Mouse (Mus musculus) ES-E14 (cell line): ENCODE measurements around the gene Kat5. TPM values are rescaled to one million over a fixed set of nuclear protein-coding genes. Genes with fewer than 3 reads are reported as not detected.

ENCODE experiments used
- DNase-seq: peaks from one replicate; pipeline ENCODE4 v3.0.0-alpha.2; 2013; ENCODE audit warnings: low read depth, low spot score
- H3K27ac ChIP-seq: 2 replicates; pipeline ENCODE4 v1.5.1; 2012; ENCODE audit warnings: low read depth, mild to moderate bottlenecking, low read length, moderate library complexity, mixed read lengths; ENCODE audit not compliant: poor library complexity, insufficient read depth, severe bottlenecking
- H3K36me3 ChIP-seq: 2 replicates; pipeline ENCODE4 v1.6.1; 2012; ENCODE audit warnings: mild to moderate bottlenecking, low read length, moderate library complexity, mixed read lengths; ENCODE audit not compliant: control insufficient read depth, poor library complexity, insufficient read depth, severe bottlenecking
- H3K4me1 ChIP-seq, 2 experiments: fragments of 150-350 bp in 1 of 2; sonication (generic) in 1 of 2; 2 replicates each; pipeline ENCODE4 v1.6.1; 2012; ENCODE audit warnings: low read length in 2 of 2, mild to moderate bottlenecking in 1 of 2, mixed read lengths in 1 of 2; ENCODE audit not compliant: control insufficient read depth in 2 of 2, insufficient read depth in 2 of 2, poor library complexity in 1 of 2
- H3K4me3 ChIP-seq, 2 experiments: fragments of 150-350 bp in 1 of 2; sonication (generic) in 1 of 2; 2 replicates each; pipeline ENCODE4 v1.5.1; 2012; ENCODE audit warnings: low read length in 2 of 2, low read depth in 1 of 2, mild to moderate bottlenecking in 1 of 2, mixed read lengths in 1 of 2; ENCODE audit not compliant: insufficient read depth in 1 of 2, poor library complexity in 1 of 2, severe bottlenecking in 1 of 2
- H3K9ac ChIP-seq: 2 replicates; pipeline ENCODE4 v1.6.1; 2012; ENCODE audit warnings: low read depth, mild to moderate bottlenecking, low read length, mixed read lengths; ENCODE audit not compliant: poor library complexity, insufficient read depth, severe bottlenecking
- H3K9me3 ChIP-seq: fragments of 150-350 bp; sonication (generic); 2 replicates; pipeline ENCODE4 v1.6.1; 2012; ENCODE audit warnings: low read depth, mild to moderate bottlenecking, low read length; ENCODE audit not compliant: control insufficient read depth, insufficient read depth
- CHD2 ChIP-seq: IDR thresholded peaks from 2 replicates; pipeline ENCODE4 v1.6.1; 2014; ENCODE audit warnings: mild to moderate bottlenecking, low read depth, low read length, inconsistent platforms
- HCFC1 ChIP-seq: IDR thresholded peaks from 2 replicates; pipeline ENCODE4 v1.6.1; 2012; ENCODE audit warnings: low read length, inconsistent platforms, borderline replicate concordance; ENCODE audit not compliant: insufficient read depth
- MAFK ChIP-seq: IDR thresholded peaks from 2 replicates; pipeline ENCODE4 v1.6.1; 2014; ENCODE audit warnings: mild to moderate bottlenecking, low read depth, low read length, inconsistent platforms; ENCODE audit not compliant: insufficient read depth
- ZC3H11A ChIP-seq: IDR thresholded peaks from 2 replicates; pipeline ENCODE4 v1.6.1; 2012; ENCODE audit warnings: low read depth, mild to moderate bottlenecking, inconsistent platforms, low read length, borderline replicate concordance
- ZNF384 ChIP-seq: IDR thresholded peaks from 2 replicates; pipeline ENCODE4 v1.6.1; 2012; ENCODE audit warnings: low read depth, low read length, inconsistent platforms
- in situ Hi-C, 2 experiments: fragments of 600-800 bp; cut with MboI; formaldehyde crosslinking; loops; one replicate each; pipeline ENCODE4 v1.15.1; 2025; ENCODE audit warnings: low sequenced_read_pairs in 2 of 2, inconsistent platforms in 1 of 2; ENCODE audit not compliant: unreplicated experiment in 2 of 2
- total RNA-seq: library from RNA; depleted of rRNA; stranded (reverse); fragments of 300-350 nt; gene quantifications from 2 replicates; pipeline ENCODE4 v1.2.3, GENCODE M21; 2012

Gene Kat5
- total RNA-seq, 1 experiment: 52.2 TPM

DNA sequence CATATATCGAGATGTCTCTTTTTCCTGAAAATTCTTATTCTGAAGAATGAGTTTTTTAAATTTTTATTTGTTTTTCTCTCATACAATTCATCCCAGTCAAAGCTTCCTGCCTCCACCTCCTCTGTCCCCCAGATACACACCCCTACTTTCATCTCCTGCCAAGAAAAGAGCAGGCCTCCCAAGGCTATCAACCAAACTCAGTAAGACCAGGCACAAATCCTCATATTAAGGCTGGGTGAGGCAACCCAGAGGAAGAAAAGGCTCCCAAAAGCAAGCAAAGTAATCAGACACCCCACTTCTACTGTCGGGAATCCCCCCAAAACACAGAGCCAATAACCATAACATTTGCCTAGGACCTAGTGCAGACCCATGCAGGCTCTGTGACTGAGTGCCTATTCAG, 28.0 kb downstream of the Kat5 start:
- Histone ChIP-seq H3K27ac (no peak overlapping the region), H3K4me1 (peaks cover 2 to 6% of the 10 kb centered on the region in 2 experiments; a peak in 1 of 4 replicates), H3K9me3 (no peaks in the 10 kb centered on the region), H3K9ac (no peak overlapping the region), H3K4me3 (no peak overlapping the region), H3K36me3 (no peaks in the 10 kb centered on the region)
- DNase-seq: no peak
- in situ Hi-C loops: no loop called here
- no peak for TF ChIP-seq CHD2
- TF ChIP-seq ZNF384: no peak
- no peak for TF ChIP-seq ZC3H11A

DNA sequence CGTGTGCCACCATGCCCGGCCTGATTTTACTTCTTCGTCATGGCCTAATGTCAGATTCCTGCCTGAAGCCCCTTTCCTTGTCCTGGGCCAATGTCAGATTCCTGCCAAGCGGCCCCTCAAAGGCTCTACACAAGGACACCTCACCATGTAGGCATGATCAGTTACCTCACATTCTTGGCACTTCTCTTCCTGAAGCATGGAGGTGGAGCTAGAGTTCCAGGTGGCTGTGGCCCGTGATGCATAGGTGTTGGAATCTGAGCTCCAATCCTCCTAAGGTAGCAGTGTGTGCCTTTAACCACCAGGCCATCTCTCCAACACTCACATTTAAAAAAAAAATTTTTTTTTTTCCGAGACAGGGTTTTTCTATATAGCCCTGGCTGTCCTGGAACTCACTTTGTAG, 29.3 kb downstream of the Kat5 start:
- in situ Hi-C loops: no loop called here
- no peaks in the 10 kb centered on the region for H3K9me3 ChIP-seq
- H3K36me3 ChIP-seq: no peaks in the 10 kb centered on the region
- H3K9ac ChIP-seq: no peak overlapping the region; the same call in 1 of the 2 replicates
- DNase-seq: no peak
- peaks cover 2 to 6% of the 10 kb centered on the region in 2 experiments; a peak in 1 of 4 replicates for H3K4me1 ChIP-seq
- H3K27ac ChIP-seq: peak overlapping the region; percentile 54
- H3K4me3 ChIP-seq: no peak overlapping the region
- TF ChIP-seq ZNF384 (no peak), HCFC1 (no peak), ZC3H11A (no peak), MAFK (no peak), CHD2 (no peak)

DNA sequence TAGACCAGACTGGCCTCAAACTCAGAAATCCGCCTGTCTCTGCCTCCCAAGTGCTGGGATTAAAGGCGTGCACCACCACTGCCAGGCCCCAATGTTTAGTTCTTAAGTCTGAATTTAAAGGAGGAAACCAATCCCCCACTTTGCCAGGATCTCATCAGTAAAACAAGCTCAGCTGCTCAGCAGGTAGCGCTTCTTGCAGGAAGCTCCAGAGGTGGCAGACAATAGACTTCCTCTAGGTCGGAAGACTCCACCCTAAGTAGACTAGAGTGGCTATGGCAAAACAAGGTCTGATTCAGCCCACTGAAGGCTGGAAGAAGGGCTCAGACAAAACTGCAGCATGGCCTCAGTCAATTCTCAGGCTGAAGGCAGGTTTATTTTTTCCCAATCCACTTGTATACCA, 30.1 kb downstream of the Kat5 start:
- peak; percentile 54 for DNase-seq
- H3K4me1 ChIP-seq: peaks cover 2 to 6% of the 10 kb centered on the region in 2 experiments; a peak in 1 of 4 replicates
- no peaks in the 10 kb centered on the region for H3K9me3 ChIP-seq
- H3K4me3 ChIP-seq: no peak overlapping the region
- no peak for TF ChIP-seq HCFC1
- no peak for TF ChIP-seq ZC3H11A
- no peak for TF ChIP-seq MAFK
- TF ChIP-seq CHD2: no peak
- TF ChIP-seq ZNF384: no peak
- H3K36me3 ChIP-seq: no peaks in the 10 kb centered on the region
- H3K27ac ChIP-seq: peak overlapping the region; percentile 90; the same call in 1 of the 2 replicates
- peak overlapping the region; percentile 51; the same call in 1 of the 2 replicates for H3K9ac ChIP-seq
- in situ Hi-C loops: no loop called here

DNA sequence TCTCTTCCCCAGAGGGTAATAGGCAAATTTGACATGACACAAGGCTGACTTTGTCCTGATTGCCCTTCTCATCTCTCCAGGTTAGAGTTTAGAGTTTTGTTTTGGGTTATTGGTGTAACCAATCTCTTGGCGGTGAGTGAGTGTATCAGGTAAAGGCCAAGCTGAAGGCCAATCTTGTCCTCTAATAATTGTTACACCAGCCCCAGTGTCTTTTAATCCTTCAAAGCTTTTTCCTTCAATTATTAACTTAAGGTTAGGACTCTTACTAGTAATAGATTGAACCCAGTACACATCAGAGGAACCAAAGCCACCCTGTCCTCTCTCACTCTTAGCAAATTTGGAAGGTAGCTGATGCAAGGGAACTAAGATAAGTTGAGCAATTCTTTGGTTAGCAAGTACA, 34.7 kb downstream of the Kat5 start:
- DNase-seq: no peak
- no peak overlapping the region for H3K27ac ChIP-seq
- no peaks in the 10 kb centered on the region; the same call in 1 of the 2 replicates for H3K36me3 ChIP-seq
- H3K4me3 ChIP-seq: no peak overlapping the region
- no peak for TF ChIP-seq CHD2
- TF ChIP-seq HCFC1: no peak
- no peak for TF ChIP-seq ZNF384
- TF ChIP-seq ZC3H11A: no peak
- TF ChIP-seq MAFK: no peak
- H3K9ac ChIP-seq: no peak overlapping the region
- peaks cover 2 to 16% of the 10 kb centered on the region in 2 experiments; a peak in 2 of 4 replicates for H3K4me1 ChIP-seq
- H3K9me3 ChIP-seq: no peaks in the 10 kb centered on the region
- in situ Hi-C loops: no loop called here
